Mouse (Mus musculus) testis, adult 2 months (tissue): ENCODE data around the gene Gm8994. TPM values are rescaled to one million over a fixed set of nuclear protein-coding genes. Genes with fewer than 3 reads are reported as not detected.

ENCODE experiments used
- H3K27ac ChIP-seq: fragments of 200-500 bp; 2 replicates; pipeline ENCODE4 v1.5.1; 2012; ENCODE audit warnings: low read depth, low read length; ENCODE audit not compliant: control insufficient read depth, insufficient read depth
- H3K27me3 ChIP-seq: fragments of 200-500 bp; 2 replicates; pipeline ENCODE4 v1.6.1; 2012; ENCODE audit warnings: mild to moderate bottlenecking, low read length, moderate library complexity; ENCODE audit not compliant: control insufficient read depth, insufficient read depth
- H3K36me3 ChIP-seq: fragments of 200-500 bp; 2 replicates; pipeline ENCODE4 v1.6.1; 2012; ENCODE audit warnings: mild to moderate bottlenecking, low read length; ENCODE audit not compliant: control insufficient read depth, insufficient read depth
- H3K4me1 ChIP-seq: fragments of 200-500 bp; 2 replicates; pipeline ENCODE4 v1.6.1; 2012; ENCODE audit warnings: low read length; ENCODE audit not compliant: control insufficient read depth, insufficient read depth
- H3K4me3 ChIP-seq: fragments of 200-500 bp; 2 replicates; pipeline ENCODE4 v1.5.1; 2012; ENCODE audit warnings: low read depth, mild to moderate bottlenecking, low read length, moderate library complexity, mixed read lengths; ENCODE audit not compliant: control insufficient read depth
- CTCF ChIP-seq: fragments of 200-500 bp; IDR thresholded peaks from 2 replicates; pipeline ENCODE4 v1.5.1; 2012; ENCODE audit warnings: low read depth, mild to moderate bottlenecking, inconsistent platforms, low read length, moderate library complexity; ENCODE audit not compliant: control insufficient read depth, insufficient read depth, insufficient replicate concordance
- POLR2A ChIP-seq: fragments of 200-500 bp; IDR thresholded peaks from 2 replicates; pipeline ENCODE4 v1.6.1; 2012; ENCODE audit warnings: low read depth, mild to moderate bottlenecking, inconsistent platforms, low read length, moderate library complexity; ENCODE audit not compliant: control insufficient read depth
- polyA plus RNA-seq: library from polyadenylated mRNA; depleted of rRNA; stranded (reverse); fragments of >200 nt; gene quantifications from 2 replicates; pipeline ENCODE4 v1.2.3, GENCODE M21; 2012; rRNA removed

The Gm8994 gene
- polyA plus RNA-seq, 1 experiment: not detected

DNA sequence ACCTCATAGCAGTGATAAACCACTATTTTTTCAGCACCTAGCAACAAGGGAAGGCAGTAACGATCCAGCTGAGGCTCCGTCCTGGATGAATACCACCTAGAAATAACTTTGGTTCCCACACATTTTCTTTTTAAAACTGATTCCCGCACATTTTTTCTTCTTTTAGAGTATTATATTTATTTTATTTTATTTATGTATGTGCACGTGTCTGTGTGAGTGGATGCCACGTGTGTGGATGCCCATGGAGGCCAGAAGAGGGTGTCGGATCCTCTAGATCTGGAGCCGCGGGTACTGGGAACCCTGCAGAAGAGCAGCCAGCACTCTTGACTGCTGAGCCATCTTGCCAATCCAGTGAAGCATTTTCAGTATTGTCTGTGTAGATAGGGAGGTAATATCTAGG lies 36.0 kb downstream of the Gm8994 start:
- TF ChIP-seq CTCF: no peak
- no peaks in the 10 kb centered on the region for H3K27me3 ChIP-seq
- no peaks in the 10 kb centered on the region for H3K4me1 ChIP-seq
- no peak overlapping the region for H3K27ac ChIP-seq
- H3K4me3 ChIP-seq: no peak overlapping the region
- no peaks in the 10 kb centered on the region for H3K36me3 ChIP-seq

DNA sequence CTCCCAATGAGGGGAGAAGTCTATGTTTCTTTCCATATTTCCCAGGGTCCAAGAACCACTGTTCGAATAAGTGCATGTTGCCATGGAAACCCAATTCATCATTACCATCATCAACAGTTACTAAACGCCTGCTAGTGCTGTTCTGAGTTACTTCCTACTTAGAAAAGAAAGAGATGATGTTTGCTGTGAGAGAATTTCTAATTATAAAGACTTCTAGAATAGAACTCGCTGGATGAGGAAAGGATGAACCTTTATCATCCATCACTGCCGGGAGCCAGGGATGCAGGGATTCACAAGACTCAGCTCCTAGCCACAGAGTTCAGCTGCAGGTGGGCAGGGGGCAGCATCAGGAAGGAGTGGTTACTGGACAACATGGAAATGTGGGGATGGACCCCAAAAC lies 36.7 kb downstream of the Gm8994 start:
- H3K27ac ChIP-seq: no peak overlapping the region
- no peaks in the 10 kb centered on the region for H3K36me3 ChIP-seq
- no peaks in the 10 kb centered on the region for H3K27me3 ChIP-seq
- H3K4me3 ChIP-seq: no peak overlapping the region
- TF ChIP-seq CTCF (no peak), POLR2A (no peak)
- no peaks in the 10 kb centered on the region for H3K4me1 ChIP-seq

DNA sequence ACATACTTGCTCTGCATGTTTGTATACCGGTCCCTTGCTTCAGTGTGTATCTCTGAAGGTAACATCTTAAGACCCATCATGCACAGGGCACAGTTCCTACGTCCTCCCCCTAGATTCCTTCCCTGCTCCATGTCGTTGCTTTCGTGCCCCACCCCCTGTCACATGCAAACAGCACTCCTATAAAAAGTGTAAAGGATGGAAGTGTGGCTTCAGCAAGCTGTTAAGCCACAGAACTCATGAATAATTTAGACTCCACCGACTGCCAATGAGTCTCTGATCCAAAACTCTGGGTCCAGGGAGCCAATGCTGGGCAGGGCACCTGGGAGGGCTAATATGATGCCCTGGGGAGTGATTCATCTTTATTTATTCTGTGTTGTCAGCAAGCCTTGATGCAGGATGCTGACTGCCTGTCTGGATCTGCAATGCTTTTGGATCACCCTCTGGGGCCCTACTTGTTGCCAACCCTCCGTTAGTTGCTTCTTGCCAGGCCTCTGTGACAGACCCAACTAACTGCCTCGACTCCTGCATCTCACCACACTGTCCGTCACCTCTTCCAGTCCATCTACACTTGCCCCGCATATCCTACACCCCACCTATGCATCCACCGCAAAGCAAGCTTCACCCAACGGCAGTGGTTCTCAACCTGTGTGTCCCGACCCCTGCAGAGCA lies 37.2 kb downstream of the Gm8994 start:
- no peak overlapping the region for H3K27ac ChIP-seq
- H3K4me1 ChIP-seq: no peaks in the 10 kb centered on the region
- H3K27me3 ChIP-seq: no peaks in the 10 kb centered on the region
- no peak overlapping the region for H3K4me3 ChIP-seq
- no peaks in the 10 kb centered on the region for H3K36me3 ChIP-seq
- TF ChIP-seq POLR2A (no peak), CTCF (no peak)

GRCm38 (mm10) chr6:136376097-136376496 lies 48.8 kb downstream of the Gm8994 start:
- no peak overlapping the region for H3K4me3 ChIP-seq
- TF ChIP-seq CTCF (no peak), POLR2A (no peak)
- no peaks in the 10 kb centered on the region for H3K27me3 ChIP-seq
- no peaks in the 10 kb centered on the region for H3K4me1 ChIP-seq
- no peaks in the 10 kb centered on the region for H3K36me3 ChIP-seq
- no peak overlapping the region for H3K27ac ChIP-seq

Other genes with a start within 250 kb of the Gm8994 start
- gene Grin2b, start 154.0 kb upstream of the Gm8994 start, polyA plus RNA-seq: 5.6 and 8.2 TPM in 2 replicates
- gene E330021D16Rik, start 88.0 kb downstream of the Gm8994 start, polyA plus RNA-seq: 0.12 and 0.28 TPM in 2 replicates
- 15.9 and 16.8 TPM in 2 replicates for gene Atf7ip, start 178.6 kb downstream of the Gm8994 start, polyA plus RNA-seq